Mouse (Mus musculus): Measurements from ENCODE around the gene Nsun5. TPM values are rescaled to one million over a fixed set of nuclear protein-coding genes. Genes with fewer than 3 reads are reported as not detected.
A peak's percentile ranks its signal among the peaks of the same experiment; 100 is the strongest.

Nsun5 gene
- polyA plus RNA-seq (2012; rRNA removed), result 41.8 and 45.6 TPM in 2 replicates

DNA sequence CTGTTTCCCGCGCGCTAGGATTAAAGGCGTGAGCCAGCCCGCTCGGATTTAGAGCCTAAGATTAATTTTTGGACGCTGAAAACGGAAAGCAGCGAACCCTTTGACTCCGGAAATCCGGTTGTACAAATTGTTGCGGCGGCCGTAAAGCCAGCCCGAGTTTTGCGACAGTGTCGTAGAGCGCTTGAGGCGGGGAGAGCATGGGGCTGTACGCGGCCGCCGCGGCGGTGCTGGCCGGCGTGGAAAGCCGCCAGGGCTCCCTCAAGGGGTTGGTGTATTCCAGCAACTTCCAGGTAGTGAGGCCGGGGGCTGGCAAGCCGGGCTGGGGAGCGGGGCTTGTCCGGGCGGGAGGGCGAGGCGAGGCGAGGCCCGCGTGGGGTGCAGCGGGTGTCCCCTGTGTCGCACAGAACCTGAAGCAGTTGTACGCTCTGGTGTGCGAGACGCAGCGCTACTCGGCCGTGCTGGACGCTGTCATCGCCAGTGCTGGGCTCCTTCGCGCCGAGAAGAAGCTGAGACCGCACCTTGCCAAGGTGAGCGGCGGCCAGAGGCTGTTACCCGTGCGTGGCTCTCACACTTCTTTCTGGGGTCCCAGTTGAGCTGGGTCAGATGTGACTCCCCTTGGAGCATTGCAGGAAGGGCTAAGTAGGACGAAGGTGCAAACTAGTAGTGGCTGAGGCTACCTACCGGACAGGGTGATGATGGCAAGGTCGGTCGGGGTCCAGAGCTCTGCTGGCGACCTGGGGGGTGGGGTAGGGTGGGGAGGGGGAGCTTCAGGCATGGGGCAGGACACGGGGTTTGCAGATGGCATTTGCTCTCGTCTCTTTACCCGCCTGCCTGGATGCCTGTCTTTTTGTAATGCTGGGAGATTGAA is at the start of gene Nsun5:
Gene Nsun5, plus strand, starts transcription at position 167 of the 868 bp plus-strand sequence.
- under 1% methylated on average over 64 of the region's 64 CpGs for WGBS
- Histone ChIP-seq H3K4me1 (ENCODE audit: control insufficient read depth, insufficient read depth, low read length) (no peaks in the 10 kb centered on the region), H3K27ac (ENCODE audit: insufficient read depth, low read length) (peak within 1 kb of the TSS; percentile 26; the same call in 1 of the 2 replicates), H3K27me3 (ENCODE audit: control insufficient read depth, insufficient read depth, low read length) (no peaks in the 10 kb centered on the region), H3K4me3 (replicated peaks; ENCODE audit: insufficient read depth, low read depth, low read length) (peak within 1 kb of the TSS; percentile 82)
- no peak for TF ChIP-seq CTCF (IDR thresholded peaks at IDR 0.05; ENCODE audit: borderline replicate concordance, insufficient read depth, low read depth, low read length)
- peak; percentile 70 for TF ChIP-seq POLR2A (IDR thresholded peaks at IDR 0.05; ENCODE audit: borderline replicate concordance, insufficient read depth, low read length)
- peak; percentile 93 to 97 for DNase-seq

DNA sequence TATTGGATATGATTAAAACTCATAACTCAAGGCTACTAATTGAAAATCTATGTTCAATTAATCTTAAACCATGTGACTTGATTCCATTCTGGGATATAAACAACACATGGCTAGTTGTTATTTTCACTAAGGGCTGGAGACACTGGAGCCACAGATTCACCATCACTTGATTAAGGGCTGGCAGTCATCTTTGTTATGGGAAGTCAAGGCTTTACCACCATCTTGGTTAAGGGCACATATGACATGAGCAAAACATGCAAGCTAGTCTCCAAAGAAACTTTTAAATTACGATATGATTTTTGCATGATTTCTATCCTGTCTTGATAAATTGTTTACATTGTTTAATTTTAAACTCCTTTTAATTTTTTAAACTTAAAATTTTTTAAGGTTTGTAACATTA is 47.6 kb upstream of the Nsun5 start:
- no peaks in the 10 kb centered on the region for H3K4me1 ChIP-seq (ENCODE audit: control insufficient read depth, insufficient read depth, low read length)
- H3K4me3 ChIP-seq (replicated peaks; ENCODE audit: insufficient read depth, low read depth, low read length), result no peak overlapping the region
- 90% methylated on average over 1 of the region's 1 CpGs for WGBS
- TF ChIP-seq CTCF (IDR thresholded peaks at IDR 0.05; ENCODE audit: borderline replicate concordance, insufficient read depth, low read depth, low read length) (no peak), POLR2A (IDR thresholded peaks at IDR 0.05; ENCODE audit: borderline replicate concordance, insufficient read depth, low read length) (no peak)
- no peaks in the 10 kb centered on the region for H3K27me3 ChIP-seq (ENCODE audit: control insufficient read depth, insufficient read depth, low read length)
- no peak overlapping the region for H3K27ac ChIP-seq (ENCODE audit: insufficient read depth, low read length)
- no peak for DNase-seq

DNA sequence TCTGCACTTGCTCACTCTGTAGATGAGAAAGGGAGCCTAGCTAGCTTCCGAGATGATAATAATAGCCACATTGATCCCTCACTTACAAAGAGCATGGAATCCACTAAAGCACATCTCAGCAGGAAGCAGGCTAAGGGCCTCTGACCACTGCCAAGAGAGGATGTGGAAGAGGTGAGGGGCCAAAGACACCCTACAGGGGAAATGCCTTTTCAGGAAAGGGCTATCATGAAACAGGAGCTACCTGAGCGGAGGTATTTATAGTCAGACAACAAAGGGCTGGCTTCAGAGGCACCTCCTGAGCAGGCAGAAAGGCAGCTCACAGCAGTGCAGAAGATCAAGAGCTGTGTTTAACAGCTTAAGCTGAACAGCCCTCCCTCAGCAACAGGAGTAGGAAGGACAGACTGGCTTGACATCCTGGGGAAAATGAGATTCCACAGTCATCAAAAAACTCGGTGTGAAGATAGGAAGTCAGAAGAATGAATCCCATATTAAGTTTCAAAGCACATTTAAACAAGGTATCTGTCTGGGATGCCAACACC is 43.6 kb upstream of the Nsun5 start:
- Histone ChIP-seq H3K4me3 (replicated peaks; ENCODE audit: insufficient read depth, low read depth, low read length) (no peak overlapping the region), H3K27ac (ENCODE audit: insufficient read depth, low read length) (no peak overlapping the region), H3K27me3 (ENCODE audit: control insufficient read depth, insufficient read depth, low read length) (no peaks in the 10 kb centered on the region), H3K4me1 (ENCODE audit: control insufficient read depth, insufficient read depth, low read length) (no peaks in the 10 kb centered on the region)
- DNase-seq, result no peak
- no peak for TF ChIP-seq CTCF (IDR thresholded peaks at IDR 0.05; ENCODE audit: borderline replicate concordance, insufficient read depth, low read depth, low read length)
- no peak for TF ChIP-seq POLR2A (IDR thresholded peaks at IDR 0.05; ENCODE audit: borderline replicate concordance, insufficient read depth, low read length)
- WGBS, result 15% methylated on average over 3 of the region's 3 CpGs

DNA sequence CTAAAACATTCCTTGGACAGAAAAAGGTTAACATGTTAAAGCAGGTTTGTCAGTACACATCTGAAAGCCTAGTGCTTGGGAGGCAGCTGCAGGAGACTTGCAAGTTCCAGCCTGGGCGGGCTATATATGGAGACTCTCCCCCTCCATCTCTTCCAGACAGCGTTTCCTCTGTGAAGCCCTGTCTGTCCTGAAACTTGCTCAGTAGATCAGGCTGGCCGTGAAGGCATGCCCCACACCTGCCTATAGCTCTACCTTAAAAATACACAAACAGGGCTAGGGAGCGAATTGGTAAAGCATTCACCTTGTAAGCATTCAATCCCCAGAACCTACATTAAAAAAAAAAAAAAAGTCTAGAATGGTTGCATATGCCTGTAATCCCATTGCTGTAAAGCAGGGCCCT is 40.3 kb upstream of the Nsun5 start:
- TF ChIP-seq POLR2A (IDR thresholded peaks at IDR 0.05; ENCODE audit: borderline replicate concordance, insufficient read depth, low read length), result no peak
- DNase-seq, result no peak
- H3K4me3 ChIP-seq (replicated peaks; ENCODE audit: insufficient read depth, low read depth, low read length), result no peak overlapping the region
- no peak overlapping the region for H3K27ac ChIP-seq (ENCODE audit: insufficient read depth, low read length)
- 83% methylated on average over 4 of the region's 4 CpGs for WGBS
- H3K4me1 ChIP-seq (ENCODE audit: control insufficient read depth, insufficient read depth, low read length), result no peaks in the 10 kb centered on the region
- H3K27me3 ChIP-seq (ENCODE audit: control insufficient read depth, insufficient read depth, low read length), result no peaks in the 10 kb centered on the region

DNA sequence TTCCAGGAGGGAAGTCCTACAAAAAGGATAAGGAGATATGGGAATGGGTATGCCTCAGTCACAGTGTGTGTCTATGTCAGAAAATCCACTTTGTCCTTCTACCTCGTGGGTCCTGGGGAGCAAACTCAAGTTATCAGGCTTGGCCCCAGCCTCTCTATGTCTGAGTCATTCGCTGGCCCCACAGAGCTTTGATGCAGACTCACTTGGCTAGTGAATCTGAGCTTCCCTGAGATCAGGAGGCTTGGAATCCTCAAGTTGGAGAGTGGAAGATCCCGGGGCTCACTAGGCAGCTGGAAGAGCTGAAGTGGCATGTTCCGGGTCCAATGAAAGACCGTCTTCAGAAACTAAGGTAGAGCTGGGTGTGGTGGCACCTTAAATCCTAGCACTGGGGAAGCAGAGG is 39.6 kb upstream of the Nsun5 start:
- no peak for DNase-seq
- Histone ChIP-seq H3K27me3 (ENCODE audit: control insufficient read depth, insufficient read depth, low read length) (no peaks in the 10 kb centered on the region), H3K4me3 (replicated peaks; ENCODE audit: insufficient read depth, low read depth, low read length) (no peak overlapping the region), H3K27ac (ENCODE audit: insufficient read depth, low read length) (no peak overlapping the region), H3K4me1 (ENCODE audit: control insufficient read depth, insufficient read depth, low read length) (no peaks in the 10 kb centered on the region)
- WGBS, result 81% methylated on average over 5 of the region's 5 CpGs
- TF ChIP-seq POLR2A (IDR thresholded peaks at IDR 0.05; ENCODE audit: borderline replicate concordance, insufficient read depth, low read length) (no peak), CTCF (IDR thresholded peaks at IDR 0.05; ENCODE audit: borderline replicate concordance, insufficient read depth, low read depth, low read length) (no peak)

DNA sequence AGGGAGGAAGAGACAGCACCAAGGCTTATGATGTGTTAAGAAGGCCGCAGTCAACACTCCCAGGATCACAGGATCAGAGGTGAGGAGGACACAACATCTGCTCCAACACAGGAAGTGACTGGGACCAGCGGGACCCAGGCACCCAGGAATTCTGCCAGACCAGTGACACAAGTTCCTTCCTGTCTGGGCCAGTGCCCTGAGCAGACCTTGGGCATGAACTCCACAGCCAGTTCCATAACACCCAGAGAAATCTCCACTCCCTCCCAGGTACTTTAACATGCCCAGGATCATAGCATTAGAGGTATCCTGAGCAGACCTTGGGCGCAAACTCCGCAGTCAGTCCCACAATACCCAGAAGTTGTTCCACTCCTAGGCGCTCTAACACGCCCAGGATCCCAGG is 38.6 kb upstream of the Nsun5 start:
- no peak for TF ChIP-seq POLR2A (IDR thresholded peaks at IDR 0.05; ENCODE audit: borderline replicate concordance, insufficient read depth, low read length)
- no peak for TF ChIP-seq CTCF (IDR thresholded peaks at IDR 0.05; ENCODE audit: borderline replicate concordance, insufficient read depth, low read depth, low read length)
- WGBS, result 84% methylated on average over 6 of the region's 6 CpGs
- Histone ChIP-seq H3K27me3 (ENCODE audit: control insufficient read depth, insufficient read depth, low read length) (no peaks in the 10 kb centered on the region), H3K4me3 (replicated peaks; ENCODE audit: insufficient read depth, low read depth, low read length) (no peak overlapping the region), H3K4me1 (ENCODE audit: control insufficient read depth, insufficient read depth, low read length) (no peaks in the 10 kb centered on the region), H3K27ac (ENCODE audit: insufficient read depth, low read length) (no peak overlapping the region)
- DNase-seq, result no peak

DNA sequence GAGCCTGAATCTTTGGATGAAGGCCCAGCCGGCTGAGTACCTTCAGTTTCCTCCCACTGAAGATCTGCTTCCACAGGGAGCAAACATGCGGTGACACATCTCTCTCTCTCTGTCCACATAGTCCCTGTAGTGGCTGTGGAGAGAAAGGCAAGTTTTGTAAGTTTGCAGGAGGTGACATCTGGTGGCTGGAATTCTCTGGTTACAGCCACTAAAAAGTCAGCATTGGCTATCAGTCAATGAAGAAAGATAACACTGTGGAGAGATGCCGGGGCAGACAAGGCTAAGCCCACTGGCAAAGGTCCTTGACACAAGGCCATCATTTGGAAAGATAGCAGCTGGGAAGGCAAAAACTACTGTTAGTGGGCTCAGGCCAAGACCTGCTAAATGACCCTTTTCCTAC is 32.2 kb upstream of the Nsun5 start:
- WGBS, result 48% methylated on average over 3 of the region's 3 CpGs
- Histone ChIP-seq H3K27me3 (ENCODE audit: control insufficient read depth, insufficient read depth, low read length) (no peaks in the 10 kb centered on the region), H3K27ac (ENCODE audit: insufficient read depth, low read length) (no peak overlapping the region), H3K4me1 (ENCODE audit: control insufficient read depth, insufficient read depth, low read length) (no peaks in the 10 kb centered on the region), H3K4me3 (replicated peaks; ENCODE audit: insufficient read depth, low read depth, low read length) (no peak overlapping the region)
- TF ChIP-seq CTCF (IDR thresholded peaks at IDR 0.05; ENCODE audit: borderline replicate concordance, insufficient read depth, low read depth, low read length) (no peak), POLR2A (IDR thresholded peaks at IDR 0.05; ENCODE audit: borderline replicate concordance, insufficient read depth, low read length) (no peak)
- DNase-seq, result no peak

DNA sequence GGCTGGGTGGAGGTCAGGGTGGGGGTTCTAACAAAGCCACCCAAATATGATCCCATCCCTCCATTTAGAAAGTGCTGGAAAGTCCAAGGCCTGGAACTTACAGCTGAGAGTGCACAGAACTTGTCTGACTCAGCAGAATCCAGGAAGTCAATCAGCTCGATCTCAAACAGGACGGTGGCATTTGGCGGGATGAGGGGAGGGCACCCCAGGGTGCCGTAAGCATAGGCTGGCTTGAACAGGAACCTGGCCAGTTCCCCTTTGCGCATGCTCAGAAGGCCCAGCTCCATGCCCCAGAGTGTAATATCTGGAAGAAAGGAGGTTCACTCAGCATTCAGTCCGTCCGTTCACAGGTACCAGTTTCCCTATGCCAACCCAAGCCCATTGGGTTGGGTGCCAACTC is 23.8 kb upstream of the Nsun5 start:
- H3K27me3 ChIP-seq (ENCODE audit: control insufficient read depth, insufficient read depth, low read length), result no peaks in the 10 kb centered on the region
- WGBS, result 28% methylated on average over 7 of the region's 7 CpGs
- no peak overlapping the region for H3K27ac ChIP-seq (ENCODE audit: insufficient read depth, low read length)
- no peak for DNase-seq
- peaks cover 4% of the 10 kb centered on the region; the same call in 1 of the 2 replicates for H3K4me1 ChIP-seq (ENCODE audit: control insufficient read depth, insufficient read depth, low read length)
- TF ChIP-seq POLR2A (IDR thresholded peaks at IDR 0.05; ENCODE audit: borderline replicate concordance, insufficient read depth, low read length) (no peak), CTCF (IDR thresholded peaks at IDR 0.05; ENCODE audit: borderline replicate concordance, insufficient read depth, low read depth, low read length) (no peak)
- H3K4me3 ChIP-seq (replicated peaks; ENCODE audit: insufficient read depth, low read depth, low read length), result no peak overlapping the region

Data from cerebellum, adult 2 months (tissue).